Mouse (Mus musculus): ENCODE measurements around the gene Atp6v0a2.

- no peak for TF ChIP-seq CTCF (IDR thresholded peaks at IDR 0.05; ENCODE audit: low read depth)
- no peak for TF ChIP-seq EP300 (optimal IDR thresholded peaks at IDR 0.05)
These were observed 119.9 kb downstream of the Atp6v0a2 start for GRCm38 (mm10) chr5:124748296-124748695.
